Mouse (Mus musculus) kidney, postnatal 36 days (tissue): ENCODE measurements around the gene Zfp688.
"Not testable (repeated sequence)": the region's sequence is repeated elsewhere in the genome, so short reads cannot be mapped to it uniquely, and the experiment has no call there.

Experiments
- DNase-seq, 2 experiments: peaks; one replicate each; pipeline ENCODE4 v3.0.0; 2021 to 2022; ENCODE audit warnings: mixed read lengths in 2 of 2

Gene Zfp688

DNA sequence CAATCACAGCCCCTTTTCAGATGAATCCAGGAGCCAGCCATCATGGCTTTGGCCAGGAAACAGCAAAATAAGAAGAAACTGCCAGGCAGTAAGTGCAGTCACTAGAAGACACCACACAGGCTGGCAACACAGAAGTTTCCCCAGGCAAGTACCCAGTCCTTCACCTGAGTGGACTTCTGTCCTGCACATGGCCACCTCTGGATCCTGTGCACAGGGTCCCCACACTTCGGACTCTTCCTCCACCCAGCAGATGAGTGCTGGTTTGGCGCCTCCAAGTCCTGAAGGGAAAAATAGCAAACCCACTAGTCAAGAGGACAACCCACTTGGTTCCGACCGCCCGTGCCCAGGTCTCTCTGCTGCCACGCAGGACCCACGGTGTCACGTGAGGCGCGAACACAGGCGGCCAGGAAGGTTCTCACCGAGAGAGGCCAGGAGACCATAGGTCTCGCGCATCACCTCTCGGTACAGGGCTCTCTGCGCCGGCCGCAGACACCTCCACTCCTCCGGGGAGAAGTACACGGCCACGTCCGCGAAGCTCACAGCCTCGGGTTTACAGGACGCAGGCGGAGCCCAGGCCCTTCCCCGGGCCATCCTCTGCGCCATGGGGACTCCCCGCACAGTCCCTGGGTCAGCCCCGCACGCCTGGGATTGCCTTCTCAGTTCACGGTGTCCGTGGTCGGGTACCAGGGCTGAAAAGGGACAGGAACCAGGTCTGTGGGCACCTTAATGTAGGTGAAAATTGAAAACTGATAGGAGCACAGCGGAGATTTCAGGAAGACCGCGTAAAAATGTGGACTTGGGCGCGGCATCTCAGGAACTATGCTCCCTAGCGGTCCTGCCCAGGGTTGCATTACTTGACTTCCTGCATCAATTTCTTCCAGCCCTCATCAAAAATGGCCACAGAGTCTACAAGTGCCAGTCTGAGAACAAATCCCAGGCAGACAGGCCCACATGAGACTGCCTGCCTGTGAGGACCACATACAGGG lies 15.6 kb downstream of the Zfp688 start, which contains the start of gene Zfp764:
TSS of gene Zfp764 (minus strand) at position 821 of the 986 bp plus-strand sequence.
- DNase-seq = peak; percentile 93 to 96

GRCm38 (mm10) chr7:127404101-127404500 lies 17.8 kb downstream of the Zfp688 start:
- DNase-seq = not testable (repeated sequence)

DNA sequence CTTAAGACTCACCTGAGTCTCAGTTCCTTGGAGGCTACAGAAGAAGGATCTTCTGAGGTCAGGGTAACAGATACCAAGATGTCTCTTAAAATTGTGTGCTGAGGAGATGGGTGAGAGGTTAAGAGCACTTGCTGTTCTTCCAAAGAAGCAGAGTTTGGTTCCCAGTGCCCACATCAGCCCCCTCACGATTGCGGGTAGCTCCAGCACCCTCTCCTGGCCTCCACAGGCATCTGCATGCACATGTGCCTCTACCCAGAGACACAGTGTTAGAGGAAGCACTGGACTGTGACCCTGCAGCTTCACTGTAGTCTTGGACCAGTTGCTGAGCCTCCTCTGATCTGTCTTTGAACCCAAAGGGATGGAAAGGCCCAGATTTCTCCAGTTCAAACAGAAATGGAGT lies 18.9 kb downstream of the Zfp688 start:
- no peak for DNase-seq

DNA sequence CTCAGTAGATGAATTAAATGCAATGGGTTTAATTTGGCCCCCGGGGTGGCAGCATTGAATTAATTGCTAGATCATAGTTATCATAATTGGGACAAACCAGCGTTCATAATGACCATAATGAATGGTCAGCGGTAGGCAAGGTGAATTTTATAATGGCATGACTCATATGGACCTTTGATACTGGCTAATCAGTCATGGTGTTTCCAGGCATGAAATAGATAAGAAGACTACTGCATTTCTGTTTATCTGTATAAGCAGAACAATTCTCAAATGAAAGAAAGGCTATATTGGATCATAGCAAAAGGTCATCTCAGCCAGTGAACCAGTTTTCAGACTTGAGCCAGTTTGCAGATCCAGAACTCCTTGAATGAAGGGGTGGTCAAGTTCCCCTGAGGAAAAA lies 21.5 kb downstream of the Zfp688 start:
- DNase-seq = no peak

GRCm38 (mm10) chr7:127393944-127394333 lies 27.9 kb downstream of the Zfp688 start:
- DNase-seq = no peak

- peak; percentile 99 to 100 for DNase-seq
Observed at GRCm38 (mm10) chr7:127393157-127393943, 28.5 kb downstream of the Zfp688 start, which contains the start of gene E430018J23Rik. E430018J23Rik (minus strand) TSS chr7:127393629.

GRCm38 (mm10) chr7:127392251-127392824 lies 29.5 kb downstream of the Zfp688 start:
- DNase-seq = no peak

DNA sequence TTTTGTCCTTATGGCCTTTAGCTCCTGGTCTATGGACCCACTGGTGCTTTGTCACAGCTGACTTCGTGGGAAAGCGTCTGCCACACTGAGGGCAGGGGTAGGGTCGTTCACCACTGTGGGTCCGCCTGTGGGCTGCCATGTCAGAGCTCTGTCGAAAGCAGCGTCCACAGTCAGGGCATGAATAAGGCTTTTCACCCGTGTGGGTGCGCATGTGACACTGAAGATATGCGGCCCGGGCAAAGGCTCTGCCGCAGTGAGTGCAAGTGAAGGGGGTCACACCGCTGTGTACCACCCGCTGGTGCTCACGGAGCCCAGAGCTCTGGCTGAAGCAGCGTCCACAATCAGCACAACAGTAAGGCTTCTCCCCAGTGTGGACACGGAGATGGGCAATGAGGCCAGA lies 30.3 kb downstream of the Zfp688 start:
- no peak for DNase-seq

- DNase-seq = no peak
Observed at GRCm38 (mm10) chr7:127390306-127390705, 31.6 kb downstream of the Zfp688 start.

GRCm38 (mm10) chr7:127388201-127388600 lies 33.7 kb downstream of the Zfp688 start:
- DNase-seq = not testable (repeated sequence)

- DNase-seq = peak; percentile 97 to 98
Observed at GRCm38 (mm10) chr7:127386641-127387392, 35.1 kb downstream of the Zfp688 start, which contains the start of gene 9130019O22Rik. 9130019O22Rik (minus strand) TSS chr7:127387166.

GRCm38 (mm10) chr7:127385560-127385959 lies 36.3 kb downstream of the Zfp688 start:
- not testable (repeated sequence) for DNase-seq

DNA sequence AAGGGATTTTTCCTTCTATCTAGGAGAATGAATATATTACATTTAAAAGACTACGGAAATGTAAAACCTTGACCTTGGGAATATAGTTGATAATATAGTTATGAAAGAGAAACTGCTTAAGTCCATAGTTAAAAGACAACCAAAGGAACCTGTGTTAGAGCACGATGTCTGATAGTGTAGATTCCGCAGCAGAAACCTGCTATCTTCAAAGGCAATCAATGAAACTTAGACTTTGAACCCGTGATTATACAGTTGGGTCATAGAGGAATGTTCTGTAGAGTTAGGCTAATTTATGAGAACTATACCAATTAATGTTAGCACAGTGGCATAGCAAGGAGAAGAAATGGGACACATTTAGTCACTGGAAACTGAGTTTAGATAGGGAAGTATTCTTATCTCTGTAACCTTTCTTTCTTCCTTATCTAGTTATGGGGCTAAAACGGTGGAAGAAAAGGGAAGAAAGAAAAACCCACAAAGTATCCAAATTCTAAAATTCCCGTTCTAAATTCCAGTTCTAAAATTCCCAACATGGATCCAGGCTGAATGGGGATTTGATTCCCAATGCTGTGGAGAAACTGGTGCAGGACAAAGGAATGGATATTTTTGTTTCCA lies 43.5 kb downstream of the Zfp688 start:
- DNase-seq = no peak

- DNase-seq = peak; percentile 97 to 98
Observed at GRCm38 (mm10) chr7:127375271-127376245, 46.3 kb downstream of the Zfp688 start, which contains the start of gene Zfp747. Zfp747 (minus strand) TSS chr7:127376050.

DNA sequence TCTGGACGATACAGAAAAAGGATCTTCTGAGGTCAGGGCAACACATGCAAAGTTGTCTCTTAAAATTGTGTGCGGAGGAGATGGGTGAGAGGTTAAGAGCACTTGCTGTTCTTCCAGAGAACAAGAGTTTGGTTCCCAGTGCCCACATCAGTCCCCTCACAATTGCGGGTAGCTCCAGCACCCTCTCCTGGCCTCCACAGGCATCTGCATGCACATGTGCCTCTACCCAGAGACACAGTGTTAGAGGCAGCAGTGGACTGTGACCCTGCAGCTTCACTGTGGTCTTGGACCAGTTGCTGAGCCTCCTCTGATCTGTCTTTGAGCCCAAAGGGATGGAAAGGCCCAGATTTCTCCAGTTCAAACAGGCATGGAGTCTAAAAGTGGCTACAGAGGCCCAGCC lies 50.0 kb downstream of the Zfp688 start:
- not testable (repeated sequence) for DNase-seq

DNA sequence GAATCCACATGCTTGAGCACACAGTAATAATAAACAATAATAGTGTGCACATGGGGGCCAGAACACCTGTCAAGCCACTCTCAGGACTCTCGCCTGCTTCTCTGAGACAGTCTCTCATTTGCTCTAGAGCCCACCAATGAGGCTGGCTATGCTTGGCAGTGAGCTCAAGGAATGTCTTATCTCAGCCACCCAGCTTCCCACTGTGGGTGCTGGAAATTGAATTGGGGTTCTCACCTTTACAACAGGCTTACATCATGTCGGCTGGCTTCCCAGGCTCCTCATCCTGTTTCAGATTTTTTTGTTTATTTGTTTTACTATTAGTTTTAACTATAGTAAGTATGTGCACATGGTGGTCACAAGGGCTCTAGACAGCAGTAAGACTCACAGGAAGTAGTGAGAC lies 50.7 kb downstream of the Zfp688 start:
- no peak for DNase-seq
